Mouse (Mus musculus): ENCODE measurements around the gene Tmbim6.

DNA sequence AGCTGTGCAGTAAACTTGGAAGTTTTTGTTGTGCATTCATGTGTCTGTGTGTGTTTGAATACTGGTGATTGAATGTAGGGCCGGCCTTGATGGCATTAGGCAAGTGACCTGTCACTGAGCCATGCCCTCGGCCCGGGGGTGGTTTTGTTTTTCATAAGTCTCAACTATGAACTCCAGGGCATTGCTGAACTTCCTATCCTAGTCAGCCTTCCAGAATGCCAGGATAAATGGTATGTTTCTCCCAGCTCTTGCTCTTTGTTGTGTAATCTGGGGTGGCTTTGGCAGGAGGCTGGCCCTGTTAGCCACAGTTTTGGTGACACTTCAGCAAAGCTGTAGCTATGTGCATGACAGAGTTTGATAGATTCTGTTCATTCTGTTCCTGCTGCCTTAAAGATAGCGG, 4.2 kb downstream of the Tmbim6 start:
- no peak for TF ChIP-seq CTCF (IDR thresholded peaks at IDR 0.05; ENCODE audit: low read depth, low read length)
- TF ChIP-seq TAL1 (conservative IDR thresholded peaks at IDR 0.05; ENCODE audit: low read depth, low read length): no peak
- TF ChIP-seq POLR2AphosphoS5 (IDR thresholded peaks at IDR 0.05; ENCODE audit: insufficient replicate concordance, low read depth, low read length): no peak
- TF ChIP-seq GATA1 (IDR thresholded peaks at IDR 0.05; ENCODE audit: borderline replicate concordance, low read length): no peak
- TF ChIP-seq GATA2 (IDR thresholded peaks at IDR 0.05; ENCODE audit: borderline replicate concordance, low read depth, low read length): no peak
